21 mouse cellular contexts compared by ENCODE assay signal in the genomic region with DNA sequence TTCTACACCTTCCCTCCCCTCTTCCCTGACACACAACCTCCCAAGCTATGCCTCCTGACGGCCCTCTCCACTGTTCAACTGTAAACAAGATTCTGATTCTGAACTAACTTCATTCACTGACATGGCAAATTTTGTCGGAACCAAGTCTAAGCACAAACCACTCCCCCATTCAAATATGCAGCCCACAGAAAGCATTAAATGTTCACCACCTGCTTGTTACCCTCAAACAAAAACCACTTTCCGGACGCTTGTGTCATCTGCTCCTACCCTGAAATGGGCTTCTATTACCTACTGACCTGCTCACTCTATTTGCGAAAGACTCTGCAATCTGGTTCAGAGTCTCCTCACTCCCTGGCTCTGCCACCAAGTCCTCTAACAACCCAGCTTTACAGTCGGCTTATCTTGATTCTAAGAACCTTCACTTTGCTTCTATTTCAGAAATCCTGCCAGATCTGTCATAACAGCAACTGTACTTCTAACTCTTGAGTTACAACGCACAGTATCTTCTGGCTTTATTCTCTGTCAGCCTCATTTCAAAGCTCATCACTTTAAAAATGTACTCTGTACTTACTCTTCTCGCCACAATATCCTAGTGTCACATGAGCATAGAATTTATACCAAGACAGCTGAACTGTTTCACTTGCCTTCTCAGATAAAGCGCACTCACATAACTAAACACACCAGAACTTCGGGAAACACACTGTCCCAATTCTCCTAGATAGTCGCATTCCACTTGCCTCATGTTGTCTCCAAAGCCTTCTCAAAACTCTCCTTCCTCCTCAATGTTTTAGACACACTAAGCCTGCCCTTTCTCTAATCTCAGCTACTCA. TPM values are rescaled to one million over a fixed set of nuclear protein-coding genes. Genes with fewer than 3 reads are reported as not detected.
DNase-seq lines count a peak whose midpoint lies in the region; ATAC-seq and TF ChIP-seq lines count a peak whose summit lies in the region.
"Had no signal": no experiment of that assay in that cellular context is flagged by ENCODE, and none has a peak within 500 bp of the region (broad histone marks: within the 10 kb centered on the region; RNA-seq: fewer than 3 reads in every experiment).

No protein-coding gene starts in this region.

- H3ac ChIP-seq in C2C12 (ENCODE audit: control insufficient read depth, insufficient read length, low read depth): no peak overlapping the region

- ATAC-seq in liver, embryonic 13.5 days (ENCODE audit: low read depth): no peak
- ATAC-seq in forebrain, embryonic 13.5 days: no peak
- ATAC-seq: midbrain, embryonic 13.5 days had no signal

- peak overlapping the region; percentile 73 for H3K27ac ChIP-seq in kidney, adult 2 months (ENCODE audit: insufficient read depth, low read depth, low read length)
- peak overlapping the region; percentile 34 for H3K27ac ChIP-seq in brown adipose tissue, adult 24 weeks (replicated peaks; ENCODE audit: low read depth, low read length)
- H3K27ac ChIP-seq in liver, embryonic 13.5 days: peak overlapping the region; percentile 40; the same call in 1 of the 2 replicates
- no peak overlapping the region for H3K27ac ChIP-seq in forebrain, embryonic 13.5 days
- H3K27ac ChIP-seq: embryonic facial prominence, embryonic 10.5 days; hindbrain, embryonic 14.5 days; midbrain, embryonic 13.5 days had no signal

- 38% methylated on average over 11 of the region's 11 CpGs for WGBS in kidney, adult 2 months
- 54% methylated on average over 11 of the region's 11 CpGs for WGBS in liver, embryonic 13.5 days (ENCODE audit: insufficient replicate concordance)
- 80% methylated on average over 11 of the region's 11 CpGs for WGBS in forebrain, embryonic 13.5 days

- H3K9me3 ChIP-seq in liver, embryonic 13.5 days (replicated peaks): no peaks in the 10 kb centered on the region
- no peaks in the 10 kb centered on the region for H3K9me3 ChIP-seq in forebrain, embryonic 13.5 days (replicated peaks)
- H3K9me3 ChIP-seq: embryonic facial prominence, embryonic 10.5 days; midbrain, embryonic 13.5 days had no signal

- H3K36me3 ChIP-seq in kidney, adult 2 months (ENCODE audit: control insufficient read depth, insufficient read depth, low read length): no peaks in the 10 kb centered on the region
- no peaks in the 10 kb centered on the region for H3K36me3 ChIP-seq in C2C12 (ENCODE audit: control insufficient read depth, insufficient read depth)
- no peaks in the 10 kb centered on the region for H3K36me3 ChIP-seq in liver, embryonic 13.5 days
- no peaks in the 10 kb centered on the region for H3K36me3 ChIP-seq in forebrain, embryonic 13.5 days (ENCODE audit: poor library complexity, severe bottlenecking)
- H3K36me3 ChIP-seq: midbrain, embryonic 13.5 days had no signal

- no peak for TF ChIP-seq POLR2A in kidney, adult 2 months (IDR thresholded peaks at IDR 0.05; ENCODE audit: low read depth, low read length)

- no peak overlapping the region for H3K4me2 ChIP-seq in liver, embryonic 13.5 days
- H3K4me2 ChIP-seq in forebrain, embryonic 13.5 days: no peak overlapping the region
- H3K4me2 ChIP-seq: hindbrain, embryonic 14.5 days; midbrain, embryonic 13.5 days had no signal

- H3K79me3 ChIP-seq in C2C12 (ENCODE audit: low read depth): no peaks in the 10 kb centered on the region

- no peak for TF ChIP-seq CTCF in kidney, adult 2 months (conservative IDR thresholded peaks at IDR 0.05; ENCODE audit: insufficient read depth, insufficient read length, low read depth, low read length)
- TF ChIP-seq CTCF in C2C12 (IDR thresholded peaks at IDR 0.05; ENCODE audit: control insufficient read depth, insufficient read depth, insufficient read length): no peak

- H3K27me3 ChIP-seq in kidney, adult 2 months (replicated peaks; ENCODE audit: control insufficient read depth, insufficient read depth, low read length): no peaks in the 10 kb centered on the region
- no peaks in the 10 kb centered on the region for H3K27me3 ChIP-seq in C2C12 (ENCODE audit: control insufficient read depth, insufficient read depth, insufficient read length)
- H3K27me3 ChIP-seq in liver, embryonic 13.5 days: no peaks in the 10 kb centered on the region
- H3K27me3 ChIP-seq in forebrain, embryonic 13.5 days: no peaks in the 10 kb centered on the region
- H3K27me3 ChIP-seq: midbrain, embryonic 13.5 days had no signal

- intact Hi-C loops in heart, postnatal 14 days (cut with DNase I): no loop called here

- H3K4me3 ChIP-seq in kidney, adult 2 months (ENCODE audit: insufficient read depth, low read depth, low read length): no peak overlapping the region
- H3K4me3 ChIP-seq in C2C12 (ENCODE audit: insufficient read depth, poor library complexity, severe bottlenecking): no peak overlapping the region
- H3K4me3 ChIP-seq in brown adipose tissue, adult 24 weeks (ENCODE audit: insufficient read depth, low read depth, low read length): no peak overlapping the region
- H3K4me3 ChIP-seq in liver, embryonic 13.5 days (replicated peaks): no peak overlapping the region
- H3K4me3 ChIP-seq in forebrain, embryonic 13.5 days: no peak overlapping the region
- H3K4me3 ChIP-seq: embryonic facial prominence, embryonic 10.5 days; erythroblast, embryonic 14.5 days; midbrain, embryonic 13.5 days had no signal

- peak; percentile 33 for DNase-seq in kidney, adult 2 months
- DNase-seq in kidney, postnatal 4 days: no peak
- no peak for DNase-seq in liver, embryonic 13.5 days
- DNase-seq in left cerebral cortex, adult 8-10 months (ENCODE audit: low spot score in 2 of 2): no peak
- no peak for DNase-seq in heart, postnatal 14 days
- DNase-seq: adrenal gland, adult 8-10 months; cerebellum, postnatal 10 days; heart, adult 11 months; kidney, adult 9 months; layer of hippocampus, adult 9-11 months; lung, postnatal 36 days; right cerebral cortex, postnatal 14 days had no signal

- H3K79me2 ChIP-seq in C2C12 (ENCODE audit: control insufficient read depth, insufficient read depth): peaks cover 22% of the 10 kb centered on the region

- no peak overlapping the region for H3K9ac ChIP-seq in liver, embryonic 13.5 days
- no peak overlapping the region for H3K9ac ChIP-seq in forebrain, embryonic 13.5 days
- H3K9ac ChIP-seq: hindbrain, embryonic 14.5 days; midbrain, embryonic 13.5 days had no signal

- peaks cover 34% of the 10 kb centered on the region for H3K4me1 ChIP-seq in kidney, adult 2 months (ENCODE audit: control insufficient read depth, insufficient read depth, low read length)
- peaks cover 6% of the 10 kb centered on the region for H3K4me1 ChIP-seq in brown adipose tissue, adult 24 weeks (ENCODE audit: control insufficient read depth, insufficient read depth, insufficient read length, low read length)
- peaks cover 26% of the 10 kb centered on the region for H3K4me1 ChIP-seq in liver, embryonic 13.5 days (replicated peaks)
- no peaks in the 10 kb centered on the region for H3K4me1 ChIP-seq in forebrain, embryonic 13.5 days
- H3K4me1 ChIP-seq: midbrain, embryonic 13.5 days had no signal

TF ChIP-seq in C2C12, 6 proteins besides CTCF, POLR2A, EP300 and RAD21:
- TF ChIP-seq USF1 (IDR thresholded peaks at IDR 0.05; ENCODE audit: low read depth) (peak; percentile 24), MYOD1 (IDR thresholded peaks at IDR 0.05; ENCODE audit: control insufficient read depth, insufficient read length, low read depth) (peak; percentile 42), MAX (IDR thresholded peaks at IDR 0.05) (no peak)

RNA-seq across cellular contexts. Expression of a gene that starts 11.2 kb away (rescaled TPM):
- 3.6 TPM in 2 replicates for polyA plus RNA-seq in kidney, adult 2 months (2012; rRNA removed)
- polyA plus RNA-seq in C2C12 (2012; fragmentation: generic; extraction: Trizol): 2.7 TPM
- polyA plus RNA-seq in brown adipose tissue, adult 24 weeks (2012; ENCODE audit: insufficient read depth, insufficient read length, missing spikeins): 6.3 and 9.9 TPM in 2 replicates
- polyA plus RNA-seq in liver, embryonic 13.5 days (2015; fragmentation: Nextera tagmentation; extraction: Ambion mirVana): 7.2 and 8.0 TPM in 2 replicates
- 10 to 100 TPM; 10.9 to 16.4 (median 12.1) TPM for total RNA-seq in left cerebral cortex, adult 8-10 months (2022)
- polyA plus RNA-seq in forebrain, embryonic 13.5 days (2015; fragmentation: Nextera tagmentation; extraction: Ambion mirVana): 9.9 and 10.2 TPM in 2 replicates
- 1 to 10 TPM; 7.2 to 7.6 TPM for total RNA-seq in heart, postnatal 14 days (2021)

RNA-seq across cellular contexts. Expression of a gene that starts 11.4 kb away (rescaled TPM):
- 236 and 242 TPM in 2 replicates for polyA plus RNA-seq in kidney, adult 2 months (2012; rRNA removed)
- polyA plus RNA-seq in C2C12 (2012; fragmentation: generic; extraction: Trizol): 136 TPM
- polyA plus RNA-seq in brown adipose tissue, adult 24 weeks (2012; ENCODE audit: insufficient read depth, insufficient read length, missing spikeins): 115 and 160 TPM in 2 replicates
- polyA plus RNA-seq in liver, embryonic 13.5 days (2015; fragmentation: Nextera tagmentation; extraction: Ambion mirVana): 127 and 130 TPM in 2 replicates
- total RNA-seq in left cerebral cortex, adult 8-10 months (2022): 100 to 1,000 TPM; 281 to 334 (median 318) TPM
- 68.7 and 73.5 TPM in 2 replicates for polyA plus RNA-seq in forebrain, embryonic 13.5 days (2015; fragmentation: Nextera tagmentation; extraction: Ambion mirVana)
- 100 to 1,000 TPM; 128 to 137 TPM for total RNA-seq in heart, postnatal 14 days (2021)

RNA-seq across cellular contexts. Expression of a gene that starts 56.1 kb away (rescaled TPM):
- 16.3 and 28.4 TPM in 2 replicates for polyA plus RNA-seq in kidney, adult 2 months (2012; rRNA removed)
- polyA plus RNA-seq in C2C12 (2012; fragmentation: generic; extraction: Trizol): not detected
- 2.9 TPM in 1 of 2 replicates, not detected in the other for polyA plus RNA-seq in brown adipose tissue, adult 24 weeks (2012; ENCODE audit: insufficient read depth, insufficient read length, missing spikeins)
- polyA plus RNA-seq in liver, embryonic 13.5 days (2015; fragmentation: Nextera tagmentation; extraction: Ambion mirVana): not detected in 2 replicates
- total RNA-seq in left cerebral cortex, adult 8-10 months (2022): 1 to 10 TPM in 1 of 4 experiments, not detected in 3; 1.3 TPM
- polyA plus RNA-seq in forebrain, embryonic 13.5 days (2015; fragmentation: Nextera tagmentation; extraction: Ambion mirVana): not detected in 2 replicates
- total RNA-seq in heart, postnatal 14 days (2021): not detected
- total RNA-seq: adrenal gland, adult 8-10 months had no signal
- polyA plus RNA-seq: embryonic facial prominence, embryonic 10.5 days; erythroblast, embryonic 14.5 days; heart, embryonic 16.5 days; hindbrain, embryonic 14.5 days; midbrain, embryonic 13.5 days; neural tube, embryonic 11.5 days had no signal
